In genomic region chr3:46174486-46174885, GRCm38 (mm10) we compare ENCODE assay signal across 23 mouse cellular contexts.
DNase-seq lines count a peak whose midpoint lies in the region; ATAC-seq lines count a peak whose summit lies in the region.
"Had no signal": no experiment of that assay in that cellular context is flagged by ENCODE, and none has a peak within 500 bp of the region (broad histone marks: within the 10 kb centered on the region; RNA-seq: fewer than 3 reads in every experiment).

No protein-coding gene starts in this region.

- H3K4me2 ChIP-seq in heart, embryonic 11.5 days, result no peak overlapping the region
- no peak overlapping the region for H3K4me2 ChIP-seq in midbrain, embryonic 13.5 days (replicated peaks)

- no peak for DNase-seq in frontal cortex, postnatal 10 days (ENCODE audit: low spot score in 2 of 2)
- DNase-seq in heart, adult 11 months, result peak; percentile 54
- DNase-seq in brain, adult 2 months (ENCODE audit: low read depth, low spot score), result peak; percentile 7
- peak; percentile 2 for DNase-seq in telencephalon, adult 2 months (ENCODE audit: low read depth, low spot score)
- DNase-seq in spleen, postnatal 36 days (ENCODE audit: low spot score in 2 of 2), result no peak
- DNase-seq: adrenal gland, adult 2 months; adrenal gland, adult 8-10 months; adrenal gland, postnatal 10 days; adrenal gland, postnatal 14 days; adrenal gland, postnatal 25 days; adrenal gland, postnatal 36 days; B cell, adult 2 months; cerebellum, adult 11 months; cerebellum, adult 11-12 months; cerebellum, adult 18-20 months had no signal

- no peak overlapping the region for H3K27ac ChIP-seq in heart, embryonic 11.5 days (ENCODE audit: low read depth, low read length)
- no peak overlapping the region for H3K27ac ChIP-seq in midbrain, embryonic 13.5 days

- H3K9me3 ChIP-seq in heart, embryonic 11.5 days (replicated peaks; ENCODE audit: control insufficient read depth, low read length), result no peaks in the 10 kb centered on the region
- no peaks in the 10 kb centered on the region for H3K9me3 ChIP-seq in midbrain, embryonic 13.5 days
- H3K9me3 ChIP-seq: G1E had no signal

- no peaks in the 10 kb centered on the region for H3K36me3 ChIP-seq in heart, embryonic 11.5 days (ENCODE audit: control insufficient read depth, insufficient read depth, low read length)
- no peaks in the 10 kb centered on the region for H3K36me3 ChIP-seq in midbrain, embryonic 13.5 days
- H3K36me3 ChIP-seq: G1E had no signal

- 76% methylated on average over 3 of the region's 3 CpGs for WGBS in heart, embryonic 11.5 days (ENCODE audit: insufficient replicate concordance)
- 95% methylated on average over 3 of the region's 3 CpGs for WGBS in midbrain, embryonic 13.5 days

- no peaks in the 10 kb centered on the region for H3K4me1 ChIP-seq in heart, embryonic 11.5 days (ENCODE audit: control insufficient read depth, insufficient read depth, low read length)
- H3K4me1 ChIP-seq in midbrain, embryonic 13.5 days (replicated peaks), result no peaks in the 10 kb centered on the region

- H3K9ac ChIP-seq in heart, embryonic 11.5 days (ENCODE audit: low read depth, low read length), result no peak overlapping the region
- H3K9ac ChIP-seq in midbrain, embryonic 13.5 days (replicated peaks), result no peak overlapping the region

- no peaks in the 10 kb centered on the region for H3K27me3 ChIP-seq in heart, embryonic 11.5 days (ENCODE audit: control insufficient read depth, insufficient read depth, low read length)
- no peaks in the 10 kb centered on the region for H3K27me3 ChIP-seq in midbrain, embryonic 13.5 days
- H3K27me3 ChIP-seq: CH12.LX, Patski had no signal

- peak; percentile 80 for ATAC-seq in frontal cortex, adult (ENCODE audit: low TSS enrichment)
- ATAC-seq in heart, embryonic 11.5 days (replicated peaks; ENCODE audit: insufficient number of reproducible peaks, low FRiP score, low TSS enrichment), result no peak
- no peak for ATAC-seq in midbrain, embryonic 13.5 days
- ATAC-seq: activated CD4-positive, CD25-positive, alpha-beta regulatory T cell, adult 4 months; CD4-positive, CD25-positive, alpha-beta regulatory T cell, adult 4 months; Patski had no signal

- no peak overlapping the region for H3K4me3 ChIP-seq in heart, embryonic 11.5 days (ENCODE audit: low read depth, low read length)
- no peak overlapping the region for H3K4me3 ChIP-seq in midbrain, embryonic 13.5 days (replicated peaks)

Comparison
In these comparisons a context has a peak if more than half of its experiments do, and no peak if none do; other contexts are left out.
1. DNase-seq: peak in heart, adult 11 months (single experiment), brain, adult 2 months (single experiment) and telencephalon, adult 2 months (single experiment); none in frontal cortex, postnatal 10 days (0 of 2) and spleen, postnatal 36 days (0 of 2).